8 mouse cellular contexts compared by ENCODE assay signal in the genomic region with DNA sequence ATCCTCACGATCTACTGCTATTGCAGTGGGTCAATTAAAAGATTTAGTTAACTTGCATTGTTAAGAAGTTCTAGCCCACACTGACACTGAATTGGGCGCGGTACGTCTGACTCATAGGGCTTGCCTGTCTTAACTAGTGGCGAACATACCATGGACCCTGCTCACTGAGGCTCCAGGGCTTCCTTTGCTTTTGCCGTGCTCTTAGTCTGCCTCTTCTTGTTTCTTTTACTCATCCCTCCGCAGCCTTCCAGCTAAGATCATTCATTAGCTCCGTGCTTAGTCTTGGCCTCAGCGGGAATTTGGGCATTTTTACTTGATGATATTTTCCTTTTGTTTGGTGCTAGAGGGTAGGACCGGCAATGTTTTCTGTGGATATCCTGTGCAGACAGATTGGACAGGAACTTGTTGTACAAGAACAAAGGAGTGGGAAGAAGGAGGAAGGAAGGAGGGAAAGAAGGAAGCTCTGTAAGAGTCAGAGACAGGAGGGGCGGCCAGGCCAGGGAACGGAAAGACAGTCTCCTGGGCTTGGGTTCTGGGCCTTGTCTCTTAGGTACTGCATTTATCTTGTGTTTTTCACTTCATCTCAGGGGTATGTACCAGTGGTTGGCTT. TPM values are rescaled to one million over a fixed set of nuclear protein-coding genes. Genes with fewer than 3 reads are reported as not detected.
DNase-seq lines count a peak whose midpoint lies in the region; ATAC-seq lines count a peak whose summit lies in the region.

No protein-coding gene starts in this region.

- H3K4me2 ChIP-seq in heart, embryonic 12.5 days = peak overlapping the region; percentile 41

- no peaks in the 10 kb centered on the region for H3K9me3 ChIP-seq in heart, embryonic 12.5 days (replicated peaks)

- ATAC-seq in heart, embryonic 12.5 days (ENCODE audit: insufficient number of reproducible peaks, low FRiP score) = 0 out of 2 replicates have a peak, but pooled peaks have one; percentile 22
- ATAC-seq in megakaryocyte-erythroid progenitor cell, adult 5-6 weeks (replicated peaks; ENCODE audit: low FRiP score, low TSS enrichment, poor library complexity, severe bottlenecking) = peak; percentile 40; the same call in 1 of the 2 replicates

- 43% methylated on average over 12 of the region's 12 CpGs for WGBS in heart, embryonic 12.5 days

- H3K4me1 ChIP-seq in heart, embryonic 12.5 days (replicated peaks) = peaks cover 54% of the 10 kb centered on the region

- DNase-seq in kidney, postnatal 14 days = peak; percentile 29
- DNase-seq in kidney, adult 9 months = no peak
- DNase-seq in Muller cell, postnatal 12 days (ENCODE audit: inconsistent ontology term) = peak; percentile 73
- no peak for DNase-seq in retina, embryonic 14.5 days (ENCODE audit: low spot score)
- DNase-seq in gastrocnemius, postnatal 10 days = no peak
- DNase-seq in thymus, postnatal 25 days = no peak

- H3K9ac ChIP-seq in heart, embryonic 12.5 days = 0 out of 2 replicates have a peak overlapping the region, but pooled peaks have one; percentile 20

- H3K36me3 ChIP-seq in heart, embryonic 12.5 days = no peaks in the 10 kb centered on the region

- peak overlapping the region; percentile 78 for H3K27ac ChIP-seq in heart, embryonic 12.5 days (ENCODE audit: poor library complexity, severe bottlenecking)

- no peaks in the 10 kb centered on the region for H3K27me3 ChIP-seq in heart, embryonic 12.5 days (replicated peaks)

- peak overlapping the region; percentile 30 for H3K4me3 ChIP-seq in heart, embryonic 12.5 days

RNA-seq across cellular contexts. Expression of a gene that starts 57.1 kb away (rescaled TPM):
- polyA plus RNA-seq in heart, embryonic 12.5 days (2016; fragmentation: Nextera tagmentation; extraction: Ambion mirVana) = 4.5 and 5.4 TPM in 2 replicates
- 7.4 and 10.8 TPM in 2 replicates for total RNA-seq in megakaryocyte-erythroid progenitor cell, adult 5-6 weeks (2014; fragmentation: Nextera tagmentation)
- 2.3 and 7.7 TPM in 2 replicates for total RNA-seq in megakaryocyte-erythroid progenitor cell, adult 5-6 weeks (2017)
- 1 to 10 TPM; 7.0 to 8.0 TPM for total RNA-seq in gastrocnemius, postnatal 10 days (2021)

RNA-seq across cellular contexts. Expression of a gene that starts 58.5 kb away (rescaled TPM):
- 4.1 and 5.0 TPM in 2 replicates for polyA plus RNA-seq in heart, embryonic 12.5 days (2016; fragmentation: Nextera tagmentation; extraction: Ambion mirVana)
- 14.2 and 14.6 TPM in 2 replicates for total RNA-seq in megakaryocyte-erythroid progenitor cell, adult 5-6 weeks (2014; fragmentation: Nextera tagmentation)
- total RNA-seq in megakaryocyte-erythroid progenitor cell, adult 5-6 weeks (2017) = 15.2 and 18.5 TPM in 2 replicates
- total RNA-seq in gastrocnemius, postnatal 10 days (2021) = 10 to 100 TPM; 16.1 to 18.7 TPM

Comparison
In these comparisons a context has a peak if more than half of its experiments do, and no peak if none do; other contexts are left out.
1. DNase-seq: peak in kidney, postnatal 14 days (single experiment) and Muller cell, postnatal 12 days (single experiment); none in kidney, adult 9 months (single experiment), retina, embryonic 14.5 days (single experiment), gastrocnemius, postnatal 10 days (single experiment) and thymus, postnatal 25 days (single experiment).